Mouse (Mus musculus): ENCODE data around the gene Cfap97.

DNA sequence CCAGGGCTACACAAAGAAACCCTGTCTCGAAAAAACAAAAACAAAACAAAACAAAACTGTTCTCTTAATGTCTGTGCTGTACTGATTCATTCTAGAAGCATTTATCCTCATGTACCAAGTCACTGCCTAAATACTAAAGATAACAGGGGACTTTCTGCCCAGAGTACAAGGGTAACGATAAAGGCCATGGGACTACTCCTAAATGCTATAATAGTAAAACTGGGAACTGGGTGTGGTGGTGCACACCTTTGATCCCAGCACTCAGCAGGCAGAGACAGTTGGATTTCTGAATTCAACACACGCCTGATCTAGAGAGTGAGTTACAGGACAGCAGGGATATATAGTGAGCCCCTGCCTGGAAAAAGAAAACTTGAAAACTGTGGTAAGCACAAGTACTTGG is 9.9 kb upstream of the Cfap97 start:
- no peak for TF ChIP-seq CTCF (IDR thresholded peaks at IDR 0.05; ENCODE audit: insufficient read depth, low read depth, low read length)
- no peak for TF ChIP-seq POLR2A (IDR thresholded peaks at IDR 0.05; ENCODE audit: insufficient read depth, low read depth, low read length)
